Mouse (Mus musculus) lung, postnatal 0 days (tissue): ENCODE measurements around the gene Dock8.

Experiments used
- CTCF ChIP-seq: IDR thresholded peaks from 2 replicates; pipeline ENCODE4 v1.5.1; 2016; ENCODE audit warnings: antibody characterized with exemption, mild to moderate bottlenecking
- EP300 ChIP-seq: IDR thresholded peaks from 2 replicates; pipeline ENCODE4 v1.6.1; 2016; ENCODE audit warnings: antibody characterized with exemption, mild to moderate bottlenecking, control low read depth

DNA sequence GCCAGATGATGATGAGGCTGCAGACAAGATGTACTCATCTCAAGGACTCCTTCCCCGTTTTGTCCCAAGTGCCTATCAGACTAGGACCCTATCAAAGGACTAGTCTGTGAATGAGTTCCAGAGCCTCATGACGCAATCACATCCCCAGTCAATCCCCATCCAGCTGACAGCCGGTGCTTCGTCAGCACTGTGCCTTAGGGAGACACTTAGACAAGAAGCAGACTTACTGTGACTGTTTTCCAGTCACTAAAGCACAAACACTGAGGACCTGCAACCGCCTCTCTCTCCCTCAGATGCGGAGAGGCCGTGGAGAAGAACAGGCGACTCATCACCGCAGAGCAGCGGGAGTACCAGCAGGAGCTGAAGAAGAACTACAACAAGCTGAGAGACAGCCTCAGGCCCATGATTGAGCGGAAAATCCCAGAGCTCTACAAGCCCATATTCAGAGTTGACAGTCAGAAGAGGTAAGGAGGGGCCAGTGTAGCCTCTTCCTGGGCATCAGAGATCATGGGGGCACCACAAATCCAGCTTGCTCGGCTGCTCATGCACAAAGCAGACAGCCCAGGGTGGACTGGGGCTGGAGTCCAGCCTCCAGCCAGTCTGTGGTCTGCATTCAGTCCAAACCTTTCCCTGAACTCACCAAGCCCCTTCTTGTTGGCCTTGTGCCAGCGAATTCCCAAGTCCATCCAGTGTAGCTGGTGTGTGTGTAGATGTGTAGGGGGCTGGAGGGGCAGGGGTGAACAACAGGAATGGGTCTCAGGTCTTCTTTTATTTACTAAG lies 200.9 kb downstream of the Dock8 start:
- TF ChIP-seq CTCF (no peak), EP300 (no peak)
